Mouse (Mus musculus) myocyte (in vitro differentiated cells): Measurements from ENCODE around the gene Dhrs7b. TPM values are rescaled to one million over a fixed set of nuclear protein-coding genes. Genes with fewer than 3 reads are reported as not detected.

Experiments used
- H3K27me3 ChIP-seq: one replicate; pipeline ENCODE4 v1.6.1; 2011; ENCODE audit not compliant: control insufficient read depth, insufficient read depth, insufficient read length
- H3K36me3 ChIP-seq: one replicate; pipeline ENCODE4 v1.6.1; 2011; ENCODE audit not compliant: control insufficient read depth, insufficient read depth
- H3K4me2 ChIP-seq: one replicate; pipeline ENCODE4 v1.6.1; 2011; ENCODE audit warnings: low read depth, control low read depth
- H3K4me3 ChIP-seq: one replicate; pipeline ENCODE4 v1.5.1; 2011; ENCODE audit warnings: mild to moderate bottlenecking, control low read depth, moderate library complexity
- H3K79me2 ChIP-seq: one replicate; pipeline ENCODE4 v1.6.1; 2011; ENCODE audit not compliant: control insufficient read depth, insufficient read depth
- H3ac ChIP-seq: one replicate; pipeline ENCODE4 v1.6.1; 2011; ENCODE audit not compliant: control insufficient read depth, insufficient read length
- CEBPB ChIP-seq: IDR thresholded peaks from 2 replicates; pipeline ENCODE4 v1.6.1; 2011; ENCODE audit warnings: mild to moderate bottlenecking, moderate library complexity; ENCODE audit not compliant: poor library complexity, insufficient read depth, severe bottlenecking
- E2F4 ChIP-seq: IDR thresholded peaks from one replicate; pipeline ENCODE4 v1.6.1; 2011; ENCODE audit warnings: mild to moderate bottlenecking, control low read depth, moderate library complexity; ENCODE audit not compliant: insufficient read depth
- MAX ChIP-seq: IDR thresholded peaks from one replicate; pipeline ENCODE4 v1.6.1; 2011; ENCODE audit warnings: low read depth, mild to moderate bottlenecking, control low read depth
- MYOD1 ChIP-seq, 3 experiments: IDR thresholded peaks; one replicate each; pipeline ENCODE4 v1.6.1; 2011; ENCODE audit warnings: control low read depth in 2 of 3, low read depth in 2 of 3, mild to moderate bottlenecking in 2 of 3, moderate library complexity in 1 of 3; ENCODE audit not compliant: insufficient read length in 2 of 3, control insufficient read depth in 1 of 3
- MYOG ChIP-seq, 3 experiments: IDR thresholded peaks; one replicate each; pipeline ENCODE4 v1.6.1; 2011; ENCODE audit warnings: control low read depth in 2 of 3, low read depth in 2 of 3, mild to moderate bottlenecking in 2 of 3; ENCODE audit not compliant: insufficient read length in 2 of 3, control insufficient read depth in 1 of 3, insufficient read depth in 1 of 3
- POLR2A ChIP-seq: IDR thresholded peaks from one replicate; pipeline ENCODE4 v1.6.1; 2011; ENCODE audit warnings: low read depth, mild to moderate bottlenecking, control low read depth, moderate library complexity; ENCODE audit not compliant: insufficient read length
- POLR2AphosphoS2 ChIP-seq: IDR thresholded peaks from one replicate; pipeline ENCODE4 v1.6.1; 2011; ENCODE audit warnings: low read depth, control low read depth; ENCODE audit not compliant: insufficient read length
- REST ChIP-seq: IDR thresholded peaks from one replicate; pipeline ENCODE4 v1.6.1; 2011; ENCODE audit warnings: mild to moderate bottlenecking, control low read depth, moderate library complexity; ENCODE audit not compliant: insufficient read depth, insufficient read length
- SRF ChIP-seq: IDR thresholded peaks from one replicate; pipeline ENCODE4 v1.6.1; 2011; ENCODE audit warnings: low read depth; ENCODE audit not compliant: control insufficient read depth, insufficient read length
- TCF12 ChIP-seq: IDR thresholded peaks from one replicate; pipeline ENCODE4 v1.6.1; 2011; ENCODE audit warnings: mild to moderate bottlenecking, control low read depth; ENCODE audit not compliant: poor library complexity, insufficient read depth, severe bottlenecking
- TCF3 ChIP-seq: IDR thresholded peaks from one replicate; pipeline ENCODE4 v1.6.1; 2011; ENCODE audit warnings: low read depth, control low read depth; ENCODE audit not compliant: insufficient read length
- USF1 ChIP-seq: IDR thresholded peaks from one replicate; pipeline ENCODE4 v1.6.1; 2011; ENCODE audit warnings: low read depth, mild to moderate bottlenecking, control low read depth, moderate library complexity
- polyA plus RNA-seq: library from polyadenylated mRNA; unstranded; fragments of >200 nt; fragmentation: generic; extraction: Trizol; gene quantifications from one replicate; pipeline ENCODE4 v1.2.1, GENCODE M21; 2012; ENCODE audit warnings: missing spikeins

Dhrs7b gene
- polyA plus RNA-seq, 1 experiment, result 51.2 TPM

DNA sequence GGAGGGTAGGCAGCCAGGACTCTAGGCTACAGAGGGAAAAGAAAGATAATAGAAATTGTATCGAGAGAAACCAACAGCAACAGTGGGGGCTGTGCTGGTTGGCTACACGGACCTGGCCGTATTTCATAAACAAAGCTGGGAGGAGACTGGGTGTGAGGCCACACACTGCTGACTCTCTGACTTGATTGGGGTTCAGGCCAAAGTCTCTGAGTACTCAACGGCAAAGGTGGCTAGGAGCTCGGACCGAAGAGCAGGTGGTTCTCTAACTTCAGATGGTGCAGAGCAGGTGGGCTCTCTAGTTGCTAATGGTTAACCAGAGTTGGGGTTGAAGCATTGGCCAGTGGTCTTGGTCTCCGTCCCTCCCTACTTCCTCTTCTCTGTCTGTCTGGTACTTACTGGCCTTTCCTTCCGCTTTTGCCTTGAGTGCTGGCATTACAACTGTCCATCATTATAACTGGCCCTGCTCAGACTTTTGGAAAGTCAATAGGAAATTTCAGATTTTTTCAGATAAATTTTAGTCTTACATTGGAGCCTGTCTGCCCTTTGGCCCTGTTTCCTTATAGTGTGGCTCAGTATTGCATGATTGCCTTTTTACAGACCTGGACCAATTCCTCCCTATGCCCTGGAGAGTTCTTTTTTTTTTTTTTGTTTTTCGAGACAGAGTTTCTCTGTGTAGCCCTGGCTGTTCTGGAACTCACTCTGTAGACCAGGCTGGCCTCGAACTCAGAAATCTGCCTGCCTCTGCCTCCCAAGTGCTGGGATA is 7.4 kb downstream of the Dhrs7b start:
- TF ChIP-seq POLR2A (no peak), USF1 (no peak), SRF (no peak), POLR2AphosphoS2 (no peak), CEBPB (no peak), REST (no peak), MYOG (IDR thresholded peaks at IDR 0.05; ENCODE audit: control insufficient read depth in 1 of 3, insufficient read depth in 1 of 3, insufficient read length in 2 of 3, low read depth in 2 of 3) (no peak), E2F4 (no peak), TCF3 (no peak)

GRCm38 (mm10) chr11:60841467-60842200 is 11.2 kb downstream of the Dhrs7b start:
- Histone ChIP-seq H3K4me2 (no peak overlapping the region), H3K36me3 (no peaks in the 10 kb centered on the region), H3K27me3 (no peaks in the 10 kb centered on the region), H3K4me3 (no peak overlapping the region), H3ac (no peak overlapping the region), H3K79me2 (peaks cover 3% of the 10 kb centered on the region)
- TF ChIP-seq MAX (no peak), MYOD1 (IDR thresholded peaks at IDR 0.05; ENCODE audit: control insufficient read depth in 1 of 3, insufficient read length in 2 of 3, low read depth in 2 of 3) (no peak), E2F4 (no peak), MYOG (IDR thresholded peaks at IDR 0.05; ENCODE audit: control insufficient read depth in 1 of 3, insufficient read depth in 1 of 3, insufficient read length in 2 of 3, low read depth in 2 of 3) (no peak), REST (no peak), TCF3 (no peak), CEBPB (no peak), USF1 (no peak), POLR2A (no peak), POLR2AphosphoS2 (no peak), SRF (no peak), TCF12 (no peak)

More for the DNA sequence above, 7.4 kb downstream of the Dhrs7b start:
- H3ac ChIP-seq, result no peak overlapping the region
- H3K36me3 ChIP-seq, result no peaks in the 10 kb centered on the region
- H3K27me3 ChIP-seq, result no peaks in the 10 kb centered on the region
- peaks cover 6% of the 10 kb centered on the region for H3K79me2 ChIP-seq
- H3K4me2 ChIP-seq, result no peak overlapping the region
- H3K4me3 ChIP-seq, result no peak overlapping the region

DNA sequence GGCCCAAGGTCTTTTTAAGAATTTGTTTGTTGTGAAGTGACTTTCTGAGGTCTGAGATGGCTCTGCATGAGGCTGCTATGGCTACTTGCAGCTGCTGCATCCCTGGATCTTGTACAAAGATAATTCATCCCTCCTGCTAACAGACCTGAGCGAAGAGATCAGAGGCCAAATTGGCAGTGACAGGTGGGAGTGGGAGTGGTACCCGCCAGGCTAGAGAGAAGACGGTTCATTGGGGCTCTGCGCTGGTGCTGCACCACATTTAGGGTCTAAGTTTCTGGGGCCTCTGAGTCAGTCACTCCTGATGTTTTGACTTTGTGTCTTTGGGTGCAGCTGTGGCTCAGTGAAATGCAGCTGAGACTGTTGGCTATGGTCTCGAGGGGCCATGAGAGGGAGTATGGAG is 13.0 kb downstream of the Dhrs7b start:
- H3K27me3 ChIP-seq, result no peaks in the 10 kb centered on the region
- H3K4me2 ChIP-seq, result no peak overlapping the region
- TF ChIP-seq MYOD1 (IDR thresholded peaks at IDR 0.05; ENCODE audit: control insufficient read depth in 1 of 3, insufficient read length in 2 of 3, low read depth in 2 of 3), result peak; percentile 39 to 95 (median 94)
- peak in 1 of 3 experiments; percentile 19 for TF ChIP-seq MYOG (IDR thresholded peaks at IDR 0.05; ENCODE audit: control insufficient read depth in 1 of 3, insufficient read depth in 1 of 3, insufficient read length in 2 of 3, low read depth in 2 of 3)
- TF ChIP-seq MAX, result no peak
- TF ChIP-seq CEBPB, result no peak
- no peak for TF ChIP-seq SRF
- TF ChIP-seq POLR2A, result no peak
- H3K36me3 ChIP-seq, result no peaks in the 10 kb centered on the region
- H3K4me3 ChIP-seq, result no peak overlapping the region
- H3K79me2 ChIP-seq, result peaks cover 3% of the 10 kb centered on the region
- H3ac ChIP-seq, result no peak overlapping the region

- Histone ChIP-seq H3ac (no peak overlapping the region), H3K79me2 (no peaks in the 10 kb centered on the region), H3K36me3 (no peaks in the 10 kb centered on the region), H3K4me2 (no peak overlapping the region), H3K27me3 (no peaks in the 10 kb centered on the region), H3K4me3 (no peak overlapping the region)
- TF ChIP-seq SRF (no peak), MYOG (IDR thresholded peaks at IDR 0.05; ENCODE audit: control insufficient read depth in 1 of 3, insufficient read depth in 1 of 3, insufficient read length in 2 of 3, low read depth in 2 of 3) (no peak), POLR2A (no peak), REST (no peak), E2F4 (no peak), USF1 (no peak), MYOD1 (IDR thresholded peaks at IDR 0.05; ENCODE audit: control insufficient read depth in 1 of 3, insufficient read length in 2 of 3, low read depth in 2 of 3) (no peak), TCF12 (no peak), MAX (no peak), TCF3 (no peak)
These were observed 15.0 kb downstream of the Dhrs7b start for GRCm38 (mm10) chr11:60845415-60845814.
